Mouse (Mus musculus) kidney, adult 18-20 months (tissue): ENCODE data around the gene Suv39h1.
"Not testable (repeated sequence)": the region's sequence is repeated elsewhere in the genome, so short reads cannot be mapped to it uniquely, and the experiment has no call there.

Experiments used
- DNase-seq: peaks from one replicate; pipeline ENCODE4 v3.0.0; 2021

The Suv39h1 gene

GRCm38 (mm10) chrX:8074430-8075014 is at the start of gene Suv39h1:
Gene Suv39h1, minus strand, starts transcription at chrX:8074760.
- peak; percentile 89 for DNase-seq

DNA sequence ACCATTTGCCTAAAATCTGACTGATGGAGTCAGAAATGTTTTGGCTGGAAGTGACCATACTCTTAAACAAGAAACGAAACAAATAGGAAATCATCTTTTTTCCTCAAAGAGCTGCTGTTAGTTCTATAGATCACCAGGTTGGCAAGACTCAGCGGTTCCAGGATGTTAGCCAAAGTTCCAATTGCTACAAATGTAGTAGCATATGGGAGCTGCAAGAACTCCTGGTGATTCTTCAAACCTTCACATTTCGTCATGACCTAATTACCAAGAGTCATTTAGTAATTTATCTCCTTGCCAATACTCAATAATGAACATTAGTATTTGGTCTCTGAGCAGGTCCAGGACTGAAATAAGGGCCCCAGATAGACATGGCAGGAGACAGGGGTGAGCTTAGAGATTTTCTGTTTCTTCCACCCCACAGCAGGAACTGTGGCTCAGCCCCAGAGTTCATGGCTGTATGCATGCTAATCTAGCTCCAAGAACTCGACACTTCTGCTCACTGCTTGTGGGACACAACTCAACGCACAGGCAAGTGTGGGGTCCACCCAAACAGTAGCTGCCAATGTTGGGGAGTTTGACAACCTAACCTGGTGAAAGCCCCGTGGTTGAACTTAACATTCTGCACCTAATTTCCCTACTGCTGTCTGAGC is 49.4 kb upstream of the Suv39h1 start:
- DNase-seq, result no peak

DNA sequence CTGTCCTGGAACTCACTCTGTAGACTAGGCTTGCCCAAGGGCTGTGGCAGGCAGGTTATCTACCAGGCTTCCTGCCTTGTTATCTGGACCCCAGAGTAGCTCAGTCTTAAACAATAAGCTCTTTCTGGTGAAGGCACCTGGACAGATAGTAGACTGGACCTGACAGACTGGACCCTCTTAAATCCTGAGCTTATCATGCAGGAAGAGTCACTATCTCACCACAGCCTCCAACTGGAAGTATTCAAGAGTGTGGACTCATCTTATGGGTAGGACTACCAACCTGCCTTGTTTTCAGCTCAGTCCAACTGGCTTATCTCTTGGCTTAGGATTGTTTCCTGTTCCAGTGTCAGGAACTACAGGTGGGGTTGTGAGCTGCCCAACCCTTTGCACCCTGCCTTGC is 42.7 kb upstream of the Suv39h1 start:
- no peak for DNase-seq

DNA sequence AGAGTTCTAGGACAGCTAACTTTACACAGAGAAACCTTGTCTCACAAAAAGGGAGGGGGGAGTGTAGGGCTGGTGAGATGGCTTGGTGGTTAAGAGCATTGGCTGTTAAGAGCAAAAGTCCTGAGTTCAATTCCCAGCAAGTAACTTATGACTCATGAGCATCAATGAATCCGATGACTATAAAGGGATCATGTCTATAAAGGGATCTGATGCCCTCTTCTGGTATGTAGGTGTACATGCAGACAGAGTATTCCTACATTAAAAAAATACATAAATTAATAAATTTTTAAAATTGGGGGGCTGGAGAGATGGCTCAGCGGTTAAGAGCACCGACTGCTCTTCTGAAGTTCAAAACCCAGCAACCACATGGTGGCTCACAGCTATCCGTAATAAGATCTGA is 40.7 kb upstream of the Suv39h1 start:
- DNase-seq, result no peak

GRCm38 (mm10) chrX:8105019-8105418 is 30.5 kb upstream of the Suv39h1 start:
- DNase-seq, result no peak

DNA sequence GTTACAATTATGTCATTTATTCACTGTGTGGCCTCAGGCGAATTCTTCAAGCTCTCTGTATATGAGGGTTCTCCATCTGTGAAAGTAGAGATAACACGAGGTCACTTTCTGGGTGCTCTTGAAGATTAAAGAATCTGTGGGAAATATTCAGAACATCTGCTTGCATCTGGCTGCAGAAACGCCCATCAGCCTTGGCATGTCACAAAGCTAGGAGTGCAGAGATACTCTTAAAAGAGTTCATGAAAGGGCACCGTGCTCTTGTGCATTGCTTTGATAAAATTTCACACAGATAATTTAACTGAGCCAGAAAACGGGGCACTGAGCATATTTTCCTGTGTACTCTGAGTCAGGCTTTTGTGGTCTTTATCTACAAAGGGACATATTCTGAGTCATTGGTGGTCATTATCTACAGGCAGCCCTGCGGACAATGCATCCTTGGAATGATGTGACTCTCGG is 27.7 kb upstream of the Suv39h1 start:
- DNase-seq, result no peak

- no peak for DNase-seq
Measured at GRCm38 (mm10) chrX:8101017-8101416, 26.5 kb upstream of the Suv39h1 start.

- DNase-seq, result no peak
Measured at GRCm38 (mm10) chrX:8099435-8099834, 24.9 kb upstream of the Suv39h1 start.

- DNase-seq, result peak; percentile 94
Measured at GRCm38 (mm10) chrX:8096787-8097242, 22.3 kb upstream of the Suv39h1 start.

DNA sequence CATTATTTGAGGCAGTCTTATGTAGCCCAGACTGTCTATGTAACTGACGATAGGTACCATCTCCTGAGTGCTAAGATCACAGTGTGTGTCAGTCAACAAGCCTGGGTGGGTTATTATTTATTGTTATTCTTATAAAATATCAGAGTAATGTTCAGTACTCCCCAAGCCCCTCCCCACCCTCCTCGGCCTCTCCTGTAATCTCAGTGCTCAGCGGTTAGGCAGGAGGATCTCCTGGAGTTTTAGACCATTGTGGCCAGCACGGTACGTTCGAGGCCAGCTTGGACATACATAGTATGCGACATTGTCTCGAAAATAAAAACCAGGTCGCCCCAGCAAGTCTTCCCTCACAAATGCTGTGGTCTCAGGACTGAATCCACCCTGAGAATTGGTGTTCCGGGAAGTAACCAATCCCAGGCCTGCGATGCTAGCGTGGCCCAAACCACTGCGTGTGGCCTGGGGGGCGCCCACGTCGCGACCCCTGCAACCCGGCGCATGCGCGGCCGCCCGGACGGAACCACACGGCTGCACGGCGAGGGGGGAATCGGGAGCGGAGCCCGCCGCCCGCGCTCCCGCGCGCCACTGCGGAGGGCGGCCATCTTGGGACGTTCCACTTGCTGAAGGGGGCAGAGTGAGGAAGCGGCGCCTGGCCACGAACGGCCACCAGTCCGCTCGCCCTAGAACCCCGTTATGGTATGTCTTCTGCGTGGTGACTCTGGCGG is 21.7 kb upstream of the Suv39h1 start:
- peak; percentile 88 for DNase-seq

- no peak for DNase-seq
Measured at GRCm38 (mm10) chrX:8095546-8095945, 21.0 kb upstream of the Suv39h1 start.

GRCm38 (mm10) chrX:8090954-8091347 is 16.4 kb upstream of the Suv39h1 start:
- not testable (repeated sequence) for DNase-seq

- no peak for DNase-seq
Measured at GRCm38 (mm10) chrX:8090346-8090953, 15.9 kb upstream of the Suv39h1 start, which contains the start of gene Was. Gene Was, minus strand, starts transcription at chrX:8090498.

DNA sequence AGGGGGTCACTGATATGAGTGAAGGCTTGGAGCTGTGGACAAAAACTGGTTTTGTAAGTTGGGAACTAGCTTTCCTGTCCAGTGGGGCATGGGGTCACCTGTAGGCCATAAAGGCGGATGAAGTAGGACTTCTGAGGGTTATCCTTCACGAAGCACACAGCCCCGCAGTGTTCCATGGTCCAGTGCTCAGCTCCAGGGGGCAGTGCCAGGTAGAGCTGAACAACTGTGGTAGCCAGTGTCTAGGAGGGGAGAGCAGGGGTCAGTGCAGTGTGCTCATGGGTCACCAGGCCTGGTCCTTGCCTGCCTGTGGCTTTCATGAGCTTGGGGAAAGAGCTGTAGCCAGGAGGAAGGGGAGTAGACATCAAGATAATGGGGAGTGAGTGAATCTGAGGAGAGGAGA is 15.2 kb upstream of the Suv39h1 start:
- DNase-seq, result no peak

- DNase-seq, result no peak
Measured at GRCm38 (mm10) chrX:8085611-8086010, 11.1 kb upstream of the Suv39h1 start.

- no peak for DNase-seq
Measured at GRCm38 (mm10) chrX:8084771-8085259, 10.3 kb upstream of the Suv39h1 start.

DNA sequence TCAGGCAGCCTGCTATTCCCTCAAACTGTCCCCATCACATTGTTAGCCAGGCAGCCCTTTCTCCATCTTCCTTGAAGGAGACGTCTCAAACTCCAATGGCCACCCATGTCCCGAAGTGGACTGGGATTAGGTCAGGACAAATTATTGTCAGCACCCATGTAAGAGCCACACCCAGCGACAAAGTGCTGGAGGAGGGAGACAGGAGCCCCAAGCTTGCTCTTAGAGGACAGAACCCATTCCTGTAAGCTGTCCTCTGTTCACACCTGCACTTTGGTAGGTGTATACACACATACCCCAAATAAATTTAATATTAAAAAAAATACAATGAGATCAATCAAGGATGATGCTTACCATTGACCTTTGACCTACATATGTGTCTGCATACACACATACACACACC is 544 bp upstream of the Suv39h1 start:
- DNase-seq, result no peak

DNA sequence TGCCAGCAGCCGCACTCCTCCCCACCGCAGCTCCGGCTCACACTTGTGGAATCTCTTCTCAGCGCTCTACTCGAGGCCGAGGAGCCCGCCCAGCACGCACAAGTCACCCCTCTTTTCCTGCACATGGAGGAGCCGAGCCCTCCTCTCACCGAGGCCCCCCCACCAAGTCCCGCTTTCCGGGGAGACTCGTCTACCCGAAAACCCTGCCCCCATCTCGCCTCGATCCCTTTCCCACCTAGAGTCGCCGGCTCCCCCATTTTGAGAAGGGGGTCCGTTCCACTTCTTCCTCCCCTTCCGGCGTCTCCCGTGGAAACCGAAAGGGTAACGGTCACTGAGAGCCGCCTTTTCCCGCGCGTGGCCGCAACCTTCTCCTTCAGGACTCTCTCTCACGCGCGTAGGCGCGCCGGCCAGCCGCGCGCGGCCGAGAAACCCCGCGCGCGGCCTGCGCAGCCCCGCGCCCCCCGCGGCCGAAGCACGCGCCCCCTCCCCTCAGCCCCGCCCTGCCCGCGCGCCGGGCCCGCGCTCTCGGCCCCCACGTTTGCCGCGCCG is 605 bp downstream of the Suv39h1 start:
- DNase-seq, result no peak

DNA sequence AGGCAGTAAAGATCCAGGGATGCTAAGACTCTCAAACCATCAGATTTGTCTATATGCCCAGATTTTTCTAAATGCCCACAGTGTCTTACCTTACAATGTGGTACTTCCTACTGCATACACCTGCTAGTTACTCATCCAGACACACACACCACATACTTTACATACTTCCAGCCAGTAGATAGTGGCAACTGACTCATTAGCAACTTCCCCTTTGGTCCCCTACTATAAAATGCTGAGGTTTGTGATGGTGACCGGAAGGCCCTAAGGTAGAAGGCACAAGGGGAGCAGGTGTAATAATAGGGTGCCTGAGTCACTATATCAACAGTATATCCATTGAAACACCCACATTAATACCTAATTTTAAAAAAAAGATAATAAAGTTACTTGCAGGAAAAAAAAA is 5.4 kb downstream of the Suv39h1 start:
- DNase-seq, result no peak

DNA sequence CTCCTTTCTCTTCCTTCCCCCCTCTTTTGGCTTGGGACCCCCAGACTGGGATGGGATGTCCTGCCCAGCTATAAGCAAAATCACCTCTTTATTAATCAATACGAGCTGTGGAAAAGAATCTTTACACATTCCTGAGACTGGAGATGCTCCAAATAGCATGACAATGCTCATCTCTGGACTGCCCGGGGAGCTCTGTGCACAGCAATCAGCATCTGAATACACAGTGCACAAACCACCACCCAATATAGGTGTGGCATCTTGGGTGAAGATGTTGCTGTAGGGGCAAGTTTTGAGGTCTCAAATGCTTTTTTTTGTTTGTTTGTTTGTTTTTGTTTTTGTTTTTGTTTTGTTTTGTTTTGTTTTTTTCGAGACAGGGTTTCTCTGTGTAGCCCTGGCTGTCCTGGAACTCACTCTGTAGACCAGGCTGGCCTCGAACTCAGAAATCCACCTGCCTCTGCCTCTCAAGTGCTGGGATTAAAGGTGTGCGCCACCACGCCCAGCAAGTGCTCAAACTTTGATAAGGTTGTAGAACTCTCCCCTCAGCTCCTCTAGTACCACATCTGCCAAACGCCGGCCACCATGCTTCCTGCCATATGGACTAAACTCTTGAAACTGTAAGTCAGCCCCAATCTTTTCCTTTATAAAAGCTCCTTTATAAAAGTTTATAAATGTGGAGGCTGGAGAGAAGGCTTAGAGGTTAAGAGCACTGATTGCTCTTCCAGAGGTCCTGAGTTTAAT is 23.3 kb downstream of the Suv39h1 start:
- not testable (repeated sequence) for DNase-seq

DNA sequence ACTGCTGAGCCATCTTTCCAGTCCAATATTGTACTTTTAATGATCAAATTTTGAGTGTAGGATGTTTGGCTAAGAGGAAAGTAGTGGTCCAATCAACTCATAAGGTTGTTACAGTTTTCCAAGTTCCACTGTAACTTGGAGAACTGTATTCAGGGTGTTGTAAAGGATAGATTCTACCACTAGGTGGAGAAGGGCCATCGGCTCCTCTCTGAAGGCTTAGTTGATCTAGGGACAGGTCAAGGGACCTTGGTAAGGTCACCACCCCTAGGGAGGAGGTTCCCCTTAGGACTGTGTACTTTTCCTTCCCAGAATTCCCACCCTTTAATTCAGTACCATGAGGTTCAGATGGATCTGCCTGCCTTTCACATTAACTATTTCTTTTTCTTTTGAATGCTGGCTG is 41.6 kb downstream of the Suv39h1 start:
- DNase-seq, result no peak

DNA sequence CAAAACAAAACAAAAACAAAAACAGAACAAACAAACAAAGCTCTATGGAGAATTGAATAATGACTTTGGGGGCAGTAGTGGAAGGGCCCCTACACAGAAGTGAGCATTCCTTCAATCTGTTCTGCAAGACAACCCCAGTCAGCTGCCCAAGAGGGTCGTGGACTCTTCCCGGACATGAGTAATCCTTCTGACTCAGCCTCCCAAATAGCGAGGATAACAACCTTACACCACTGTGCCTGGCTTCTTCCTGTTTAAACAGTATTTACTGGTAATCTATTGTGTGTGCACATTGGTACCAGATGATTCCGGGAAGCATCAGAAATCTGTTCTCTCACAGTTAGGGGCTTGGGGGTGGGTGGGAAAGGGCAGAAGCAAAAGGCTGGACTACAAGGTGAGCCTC is 47.7 kb downstream of the Suv39h1 start:
- no peak for DNase-seq
